Mouse (Mus musculus): ENCODE data around the gene Rbpjl. TPM values are rescaled to one million over a fixed set of nuclear protein-coding genes. Genes with fewer than 3 reads are reported as not detected.

The Rbpjl gene
- not detected in 2 replicates for polyA plus RNA-seq (2011; ENCODE audit: insufficient read length, low read depth, missing spikeins)

- Histone ChIP-seq H3K27ac (ENCODE audit: insufficient read depth, low read length) (no peak within 1 kb of the TSS), H3K4me1 (ENCODE audit: control insufficient read depth, insufficient read depth, low read length) (0 out of 2 replicates have a peak, but pooled peaks cover 2% of the 10 kb centered on the region)
- TF ChIP-seq POLR2A (IDR thresholded peaks at IDR 0.05; ENCODE audit: low read depth, low read length) (no peak), CTCF (IDR thresholded peaks at IDR 0.05; ENCODE audit: borderline replicate concordance, insufficient read depth, low read length) (peak; percentile 50; the same call in 1 of the 2 replicates)
These were observed at the start of gene Rbpjl for GRCm38 (mm10) chr2:164402906-164403305. TSS of gene Rbpjl (plus strand) at chr2:164403141.

GRCm38 (mm10) chr2:164353356-164353755 lies 49.6 kb upstream of the Rbpjl start:
- Histone ChIP-seq H3K4me3 (ENCODE audit: insufficient read depth, low read length) (no peak overlapping the region), H3K27ac (ENCODE audit: insufficient read depth, low read length) (no peak overlapping the region), H3K4me1 (ENCODE audit: control insufficient read depth, insufficient read depth, low read length) (no peaks in the 10 kb centered on the region)
- TF ChIP-seq POLR2A (IDR thresholded peaks at IDR 0.05; ENCODE audit: low read depth, low read length), result no peak

More at GRCm38 (mm10) chr2:164402906-164403305, at the start of gene Rbpjl:
- H3K4me3 ChIP-seq (ENCODE audit: insufficient read depth, low read length), result no peak within 1 kb of the TSS

- Histone ChIP-seq H3K4me1 (ENCODE audit: control insufficient read depth, insufficient read depth, low read length) (no peaks in the 10 kb centered on the region), H3K4me3 (ENCODE audit: insufficient read depth, low read length) (no peak overlapping the region), H3K27ac (ENCODE audit: insufficient read depth, low read length) (no peak overlapping the region)
- TF ChIP-seq CTCF (IDR thresholded peaks at IDR 0.05; ENCODE audit: borderline replicate concordance, insufficient read depth, low read length) (no peak), POLR2A (IDR thresholded peaks at IDR 0.05; ENCODE audit: low read depth, low read length) (no peak)
These were observed 46.6 kb upstream of the Rbpjl start for GRCm38 (mm10) chr2:164356177-164356967.

- no peak overlapping the region for H3K27ac ChIP-seq (ENCODE audit: insufficient read depth, low read length)
- no peak for TF ChIP-seq CTCF (IDR thresholded peaks at IDR 0.05; ENCODE audit: borderline replicate concordance, insufficient read depth, low read length)
- TF ChIP-seq POLR2A (IDR thresholded peaks at IDR 0.05; ENCODE audit: low read depth, low read length), result no peak
- H3K4me1 ChIP-seq (ENCODE audit: control insufficient read depth, insufficient read depth, low read length), result no peaks in the 10 kb centered on the region; the same call in 1 of the 2 replicates
- H3K4me3 ChIP-seq (ENCODE audit: insufficient read depth, low read length), result no peak overlapping the region
These were observed 44.6 kb upstream of the Rbpjl start for GRCm38 (mm10) chr2:164358373-164358772.

GRCm38 (mm10) chr2:164359031-164359430 lies 43.9 kb upstream of the Rbpjl start:
- H3K4me3 ChIP-seq (ENCODE audit: insufficient read depth, low read length), result no peak overlapping the region
- H3K27ac ChIP-seq (ENCODE audit: insufficient read depth, low read length), result no peak overlapping the region
- TF ChIP-seq CTCF (IDR thresholded peaks at IDR 0.05; ENCODE audit: borderline replicate concordance, insufficient read depth, low read length) (no peak), POLR2A (IDR thresholded peaks at IDR 0.05; ENCODE audit: low read depth, low read length) (no peak)
- no peaks in the 10 kb centered on the region; the same call in 1 of the 2 replicates for H3K4me1 ChIP-seq (ENCODE audit: control insufficient read depth, insufficient read depth, low read length)

GRCm38 (mm10) chr2:164359668-164360067 lies 43.3 kb upstream of the Rbpjl start:
- no peak for TF ChIP-seq POLR2A (IDR thresholded peaks at IDR 0.05; ENCODE audit: low read depth, low read length)
- TF ChIP-seq CTCF (IDR thresholded peaks at IDR 0.05; ENCODE audit: borderline replicate concordance, insufficient read depth, low read length), result no peak
- H3K27ac ChIP-seq (ENCODE audit: insufficient read depth, low read length), result no peak overlapping the region

GRCm38 (mm10) chr2:164360974-164361657 lies 41.8 kb upstream of the Rbpjl start:
- H3K27ac ChIP-seq (ENCODE audit: insufficient read depth, low read length), result no peak overlapping the region
- no peaks in the 10 kb centered on the region; the same call in 1 of the 2 replicates for H3K4me1 ChIP-seq (ENCODE audit: control insufficient read depth, insufficient read depth, low read length)
- H3K4me3 ChIP-seq (ENCODE audit: insufficient read depth, low read length), result no peak overlapping the region
- TF ChIP-seq POLR2A (IDR thresholded peaks at IDR 0.05; ENCODE audit: low read depth, low read length), result no peak
- no peak for TF ChIP-seq CTCF (IDR thresholded peaks at IDR 0.05; ENCODE audit: borderline replicate concordance, insufficient read depth, low read length)

More at GRCm38 (mm10) chr2:164359668-164360067, 43.3 kb upstream of the Rbpjl start:
- Histone ChIP-seq H3K4me3 (ENCODE audit: insufficient read depth, low read length) (no peak overlapping the region), H3K4me1 (ENCODE audit: control insufficient read depth, insufficient read depth, low read length) (no peaks in the 10 kb centered on the region; the same call in 1 of the 2 replicates)

GRCm38 (mm10) chr2:164366947-164367346 lies 36.0 kb upstream of the Rbpjl start:
- Histone ChIP-seq H3K4me3 (ENCODE audit: insufficient read depth, low read length) (no peak overlapping the region), H3K4me1 (ENCODE audit: control insufficient read depth, insufficient read depth, low read length) (peaks cover 2% of the 10 kb centered on the region; the same call in 1 of the 2 replicates), H3K27ac (ENCODE audit: insufficient read depth, low read length) (no peak overlapping the region)
- TF ChIP-seq POLR2A (IDR thresholded peaks at IDR 0.05; ENCODE audit: low read depth, low read length), result no peak
- no peak for TF ChIP-seq CTCF (IDR thresholded peaks at IDR 0.05; ENCODE audit: borderline replicate concordance, insufficient read depth, low read length)

GRCm38 (mm10) chr2:164368620-164369105 lies 34.3 kb upstream of the Rbpjl start:
- TF ChIP-seq POLR2A (IDR thresholded peaks at IDR 0.05; ENCODE audit: low read depth, low read length) (no peak), CTCF (IDR thresholded peaks at IDR 0.05; ENCODE audit: borderline replicate concordance, insufficient read depth, low read length) (no peak)
- Histone ChIP-seq H3K4me3 (ENCODE audit: insufficient read depth, low read length) (no peak overlapping the region), H3K4me1 (ENCODE audit: control insufficient read depth, insufficient read depth, low read length) (peaks cover 2% of the 10 kb centered on the region; the same call in 1 of the 2 replicates), H3K27ac (ENCODE audit: insufficient read depth, low read length) (no peak overlapping the region)
